7 mouse cellular contexts compared by ENCODE assay signal in genomic region chr16:20537071-20537471, GRCm38 (mm10). TPM values are rescaled to one million over a fixed set of nuclear protein-coding genes. Genes with fewer than 3 reads are reported as not detected.
DNase-seq lines count a peak whose midpoint lies in the region; ATAC-seq and TF ChIP-seq lines count a peak whose summit lies in the region.

No protein-coding gene starts in this region.

- WGBS in spleen, adult 2 months, result 62% methylated on average over 5 of the region's 5 CpGs
- WGBS in kidney, postnatal 0 days, result 17% methylated on average over 5 of the region's 5 CpGs
- 4% methylated on average over 5 of the region's 5 CpGs for WGBS in midbrain, embryonic 14.5 days

- H3K4me2 ChIP-seq in kidney, postnatal 0 days (ENCODE audit: low read length), result peak overlapping the region; percentile 80
- peak overlapping the region; percentile 95 for H3K4me2 ChIP-seq in midbrain, embryonic 14.5 days (ENCODE audit: low read length)

- peak overlapping the region; percentile 44 for H3K9ac ChIP-seq in kidney, postnatal 0 days (ENCODE audit: low read depth, low read length)
- H3K9ac ChIP-seq in midbrain, embryonic 14.5 days (replicated peaks; ENCODE audit: low read length), result peak overlapping the region; percentile 49; the same call in 1 of the 2 replicates

- no peaks in the 10 kb centered on the region for H3K27me3 ChIP-seq in spleen, adult 2 months (ENCODE audit: control insufficient read depth, insufficient read depth, low read length)
- no peaks in the 10 kb centered on the region for H3K27me3 ChIP-seq in kidney, postnatal 0 days (ENCODE audit: insufficient read depth, low read length)
- no peaks in the 10 kb centered on the region for H3K27me3 ChIP-seq in midbrain, embryonic 14.5 days (ENCODE audit: control insufficient read depth, insufficient read depth, low read length)

- no peaks in the 10 kb centered on the region for H3K9me3 ChIP-seq in kidney, postnatal 0 days (replicated peaks; ENCODE audit: low read length)
- H3K9me3 ChIP-seq in midbrain, embryonic 14.5 days (ENCODE audit: control insufficient read depth, low read length), result no peaks in the 10 kb centered on the region

- peaks cover 27% of the 10 kb centered on the region for H3K36me3 ChIP-seq in spleen, adult 2 months (ENCODE audit: control insufficient read depth, insufficient read depth, low read length)
- H3K36me3 ChIP-seq in kidney, postnatal 0 days (ENCODE audit: insufficient read depth, low read length), result peaks cover 32% of the 10 kb centered on the region
- H3K36me3 ChIP-seq in midbrain, embryonic 14.5 days (ENCODE audit: control insufficient read depth, insufficient read depth, low read length), result peaks cover 57% of the 10 kb centered on the region

- DNase-seq in spleen, adult 2 months (ENCODE audit: low read depth in 1 of 2, low spot score in 2 of 2), result no peak
- DNase-seq in spleen, postnatal 36 days (ENCODE audit: low spot score in 2 of 2), result no peak
- peak; percentile 73 for DNase-seq in brain, adult 2 months (ENCODE audit: low read depth, low spot score)
- DNase-seq in kidney, postnatal 0 days (ENCODE audit: low spot score), result peak; percentile 69
- peak; percentile 37 for DNase-seq in midbrain, embryonic 14.5 days
- no peak for DNase-seq in thymus, postnatal 10 days (ENCODE audit: low spot score in 2 of 2)

- H3K27ac ChIP-seq in spleen, adult 2 months (ENCODE audit: insufficient read depth, low read length), result 0 out of 2 replicates have a peak overlapping the region, but pooled peaks have one; percentile 12
- peak overlapping the region; percentile 78 for H3K27ac ChIP-seq in kidney, postnatal 0 days
- no peak overlapping the region for H3K27ac ChIP-seq in midbrain, embryonic 14.5 days (replicated peaks; ENCODE audit: low read depth, low read length)

- TF ChIP-seq POLR2A in spleen, adult 2 months (IDR thresholded peaks at IDR 0.05; ENCODE audit: low read depth, low read length), result no peak

- no peak for TF ChIP-seq CTCF in spleen, adult 2 months (IDR thresholded peaks at IDR 0.05; ENCODE audit: extremely low read depth, insufficient read depth, insufficient read length, insufficient replicate concordance)
- TF ChIP-seq CTCF in kidney, postnatal 0 days (IDR thresholded peaks at IDR 0.05; ENCODE audit: low read depth), result peak; percentile 27; the same call in 1 of the 2 replicates

- no peak overlapping the region for H3K4me3 ChIP-seq in spleen, adult 2 months (ENCODE audit: extremely low read depth, insufficient read depth, insufficient read length)
- peak overlapping the region; percentile 70 for H3K4me3 ChIP-seq in kidney, postnatal 0 days (replicated peaks; ENCODE audit: low read depth, low read length)
- H3K4me3 ChIP-seq in midbrain, embryonic 14.5 days (replicated peaks; ENCODE audit: low read depth, low read length), result peak overlapping the region; percentile 91

- peak; percentile 4 for ATAC-seq in granulocyte monocyte progenitor cell, adult 5-6 weeks (replicated peaks; ENCODE audit: poor library complexity, severe bottlenecking)
- peak; percentile 69; the same call in 1 of the 2 replicates for ATAC-seq in kidney, postnatal 0 days (replicated peaks; ENCODE audit: low FRiP score, low read depth)
- no peak for ATAC-seq in midbrain, embryonic 14.5 days (ENCODE audit: low FRiP score, low TSS enrichment)

- peaks cover 5% of the 10 kb centered on the region; the same call in 1 of the 2 replicates for H3K4me1 ChIP-seq in spleen, adult 2 months (ENCODE audit: control insufficient read depth, insufficient read depth, insufficient read length)
- peaks cover 11% of the 10 kb centered on the region for H3K4me1 ChIP-seq in kidney, postnatal 0 days (replicated peaks; ENCODE audit: insufficient read depth, low read length)
- H3K4me1 ChIP-seq in midbrain, embryonic 14.5 days (ENCODE audit: control insufficient read depth, insufficient read depth, low read length), result peaks cover 23% of the 10 kb centered on the region

RNA-seq across cellular contexts. Expression of gene Ap2m1, which starts 1.8 kb away (rescaled TPM):
- polyA plus RNA-seq in spleen, adult 2 months (2012; rRNA removed), result 241 and 277 TPM in 2 replicates
- 206 and 247 TPM in 2 replicates for total RNA-seq in granulocyte monocyte progenitor cell, adult 5-6 weeks (2014; fragmentation: Nextera tagmentation)
- total RNA-seq in granulocyte monocyte progenitor cell, adult 5-6 weeks (2017), result 175 and 225 TPM in 2 replicates
- polyA plus RNA-seq in kidney, postnatal 0 days (2015; fragmentation: Nextera tagmentation; extraction: Ambion mirVana), result 605 and 673 TPM in 2 replicates
- 1,285 and 1,320 TPM in 2 replicates for polyA plus RNA-seq in midbrain, embryonic 14.5 days (2014; fragmentation: Nextera tagmentation; extraction: Ambion mirVana)

RNA-seq across cellular contexts. Expression of gene Abcf3, which starts 11.3 kb away (rescaled TPM):
- 27.3 and 32.6 TPM in 2 replicates for polyA plus RNA-seq in spleen, adult 2 months (2012; rRNA removed)
- total RNA-seq in granulocyte monocyte progenitor cell, adult 5-6 weeks (2014; fragmentation: Nextera tagmentation), result 33.0 and 42.3 TPM in 2 replicates
- total RNA-seq in granulocyte monocyte progenitor cell, adult 5-6 weeks (2017), result 55.1 and 96.9 TPM in 2 replicates
- 51.6 and 53.6 TPM in 2 replicates for polyA plus RNA-seq in kidney, postnatal 0 days (2015; fragmentation: Nextera tagmentation; extraction: Ambion mirVana)
- 69.6 and 79.9 TPM in 2 replicates for polyA plus RNA-seq in midbrain, embryonic 14.5 days (2014; fragmentation: Nextera tagmentation; extraction: Ambion mirVana)

RNA-seq across cellular contexts. Expression of gene Dvl3, which starts 20.3 kb away (rescaled TPM):
- polyA plus RNA-seq in spleen, adult 2 months (2012; rRNA removed), result 25.0 and 30.8 TPM in 2 replicates
- total RNA-seq in granulocyte monocyte progenitor cell, adult 5-6 weeks (2014; fragmentation: Nextera tagmentation), result 26.4 and 30.7 TPM in 2 replicates
- total RNA-seq in granulocyte monocyte progenitor cell, adult 5-6 weeks (2017), result 2.0 and 2.3 TPM in 2 replicates
- polyA plus RNA-seq in kidney, postnatal 0 days (2015; fragmentation: Nextera tagmentation; extraction: Ambion mirVana), result 15.7 and 16.5 TPM in 2 replicates
- 35.8 and 40.2 TPM in 2 replicates for polyA plus RNA-seq in midbrain, embryonic 14.5 days (2014; fragmentation: Nextera tagmentation; extraction: Ambion mirVana)

RNA-seq across cellular contexts. Expression of gene Eif2b5, which starts 38.5 kb away (rescaled TPM):
- 16.6 and 17.5 TPM in 2 replicates for polyA plus RNA-seq in spleen, adult 2 months (2012; rRNA removed)
- total RNA-seq in granulocyte monocyte progenitor cell, adult 5-6 weeks (2014; fragmentation: Nextera tagmentation), result 61.7 and 84.4 TPM in 2 replicates
- 87.0 and 90.0 TPM in 2 replicates for total RNA-seq in granulocyte monocyte progenitor cell, adult 5-6 weeks (2017)
- polyA plus RNA-seq in kidney, postnatal 0 days (2015; fragmentation: Nextera tagmentation; extraction: Ambion mirVana), result 76.0 and 85.1 TPM in 2 replicates
- 65.8 and 97.4 TPM in 2 replicates for polyA plus RNA-seq in midbrain, embryonic 14.5 days (2014; fragmentation: Nextera tagmentation; extraction: Ambion mirVana)

RNA-seq across cellular contexts. Expression of gene Vwa5b2, which starts 52.2 kb away (rescaled TPM):
- 0.07 TPM in 1 of 2 replicates, not detected in the other for polyA plus RNA-seq in spleen, adult 2 months (2012; rRNA removed)
- not detected in 2 replicates for total RNA-seq in granulocyte monocyte progenitor cell, adult 5-6 weeks (2014; fragmentation: Nextera tagmentation)
- not detected in 2 replicates for total RNA-seq in granulocyte monocyte progenitor cell, adult 5-6 weeks (2017)
- 0.38 and 0.43 TPM in 2 replicates for polyA plus RNA-seq in kidney, postnatal 0 days (2015; fragmentation: Nextera tagmentation; extraction: Ambion mirVana)
- polyA plus RNA-seq in midbrain, embryonic 14.5 days (2014; fragmentation: Nextera tagmentation; extraction: Ambion mirVana), result 12.1 and 15.8 TPM in 2 replicates

Comparison
In these comparisons a context has a peak if more than half of its experiments do, and no peak if none do; other contexts are left out.
1. DNase-seq: peak in brain, adult 2 months (single experiment), kidney, postnatal 0 days (single experiment) and midbrain, embryonic 14.5 days (single experiment); none in spleen, adult 2 months (0 of 2), spleen, postnatal 36 days (0 of 2) and thymus, postnatal 10 days (0 of 2).